Mouse (Mus musculus) WW6 (cell line): ENCODE measurements at regions not wholly inside any gene's neighbourhood (a gene's known extent, or its start where the extent isn't known, plus 50 kb on each side); places are given as distances from the start of the nearest gene placed in this dataset.

Source experiments
- DNase-seq: peaks from one replicate; pipeline ENCODE4 v3.0.0-alpha.2; 2013; ENCODE audit warnings: low read depth, low spot score

DNA sequence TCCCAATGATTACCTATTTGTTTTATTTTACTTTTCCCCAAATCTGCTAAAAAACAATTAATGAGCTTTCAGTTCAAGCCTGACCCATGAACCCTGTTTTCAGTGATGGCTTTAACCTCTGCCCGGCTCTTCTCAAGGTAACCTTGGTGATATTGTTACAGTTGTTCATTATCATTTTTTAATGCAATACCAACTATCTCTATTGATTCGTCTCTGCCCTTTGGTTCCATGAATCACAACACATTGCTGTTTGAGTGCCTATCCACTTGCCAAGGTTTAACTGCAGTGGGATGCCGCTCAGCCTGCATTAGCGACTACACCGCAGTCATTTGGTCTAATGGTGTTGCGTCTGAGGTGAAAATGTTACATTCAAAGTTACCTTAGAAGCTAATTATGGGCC, 317.9 kb downstream of the Etnk1 start:
- DNase-seq = no peak

DNA sequence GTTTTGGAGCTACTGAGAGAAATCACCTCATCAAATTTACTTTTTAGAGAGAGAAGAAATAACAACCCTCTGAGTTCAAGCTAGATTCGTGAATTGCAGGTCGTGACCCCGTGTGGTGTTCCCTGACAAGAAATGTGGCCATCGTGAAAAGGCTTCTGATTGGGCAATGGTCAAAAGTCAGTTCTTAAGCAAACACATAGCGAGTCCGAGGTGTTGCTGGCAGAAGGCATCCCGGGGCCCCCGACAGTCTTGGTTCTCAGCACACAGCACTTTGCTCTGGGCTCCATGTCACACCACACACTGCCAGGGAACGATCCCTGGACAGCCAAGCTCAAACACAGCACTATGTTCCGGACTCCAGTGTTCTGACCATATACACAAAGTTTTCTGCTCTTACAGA, 320.0 kb downstream of the Etnk1 start:
- DNase-seq = no peak

DNA sequence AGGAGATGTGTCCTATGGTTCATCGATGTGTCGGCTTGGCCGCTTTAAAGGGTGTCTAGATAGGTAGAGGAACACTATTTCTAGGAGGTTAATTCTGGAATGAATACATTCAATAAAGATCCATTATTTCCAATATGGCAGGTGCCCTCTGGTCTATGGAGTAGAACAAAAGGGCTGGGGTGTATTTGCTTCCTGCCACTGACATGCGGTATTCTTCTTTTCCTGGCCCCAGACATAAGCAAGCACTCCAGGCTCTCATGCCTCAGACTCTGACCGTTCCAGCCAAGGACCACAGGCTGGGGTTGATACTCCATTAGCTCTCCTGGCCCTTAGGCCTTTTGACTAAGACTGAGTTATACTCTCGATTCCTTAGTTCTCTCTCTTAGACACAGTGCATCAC, 323.0 kb downstream of the Etnk1 start:
- no peak for DNase-seq

DNA sequence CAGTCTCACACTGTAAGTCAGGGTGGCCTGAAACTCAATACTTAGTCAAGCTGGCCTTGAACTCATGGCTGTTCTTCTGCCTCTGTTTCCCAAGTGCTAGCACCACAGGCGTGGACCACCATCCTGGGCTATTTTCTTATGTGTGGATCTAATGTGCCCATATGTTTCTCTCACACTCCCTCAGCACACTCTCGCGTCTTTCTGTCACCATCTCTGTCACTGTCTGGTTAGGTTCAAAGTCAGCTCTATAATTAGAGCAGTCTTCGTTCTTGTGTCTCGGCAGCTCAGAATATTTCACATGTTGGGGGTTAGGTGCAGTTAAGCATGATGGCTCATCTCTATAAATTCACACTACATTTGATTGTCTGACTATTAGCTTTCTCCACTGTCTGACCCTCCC, 324.4 kb downstream of the Etnk1 start:
- no peak for DNase-seq

DNA sequence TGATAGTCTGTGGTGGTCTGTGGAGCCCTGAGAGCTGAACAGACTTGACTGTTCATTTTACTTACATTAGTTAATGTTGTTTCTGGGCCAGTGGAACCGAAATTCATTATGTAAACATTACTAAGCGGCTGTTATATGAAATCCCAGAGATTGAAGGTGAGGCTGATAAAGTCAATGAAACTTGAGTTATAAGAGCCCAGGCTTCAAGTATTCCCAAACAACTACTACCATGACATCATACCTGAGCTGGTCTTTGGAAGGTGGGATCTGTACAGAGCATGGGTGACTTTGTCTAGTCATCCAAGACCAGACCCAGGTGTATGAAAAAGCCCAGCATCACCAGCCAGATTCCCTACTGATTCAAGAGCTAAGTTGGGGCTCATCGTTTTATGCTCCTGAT, 326.5 kb downstream of the Etnk1 start:
- no peak for DNase-seq

DNA sequence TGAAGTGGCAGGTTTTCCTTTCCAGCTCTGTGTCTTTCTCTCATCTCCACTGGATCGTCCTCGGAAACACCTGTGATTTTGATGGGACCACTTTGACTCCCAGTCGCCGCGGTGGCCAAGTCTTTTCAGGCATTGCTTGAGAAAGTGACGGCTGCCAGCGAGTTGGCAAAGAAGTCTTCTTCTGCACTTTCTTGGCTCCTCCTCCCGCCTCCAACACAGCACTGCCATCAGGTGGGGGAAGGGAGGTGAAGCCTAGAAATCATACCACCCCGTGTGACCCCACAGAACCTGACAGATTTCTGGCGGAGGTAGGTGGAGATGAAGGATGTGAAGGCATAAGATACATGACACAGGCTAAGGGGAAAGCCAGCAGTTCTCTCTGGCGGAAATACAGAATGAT, 327.3 kb downstream of the Etnk1 start:
- DNase-seq = no peak

DNA sequence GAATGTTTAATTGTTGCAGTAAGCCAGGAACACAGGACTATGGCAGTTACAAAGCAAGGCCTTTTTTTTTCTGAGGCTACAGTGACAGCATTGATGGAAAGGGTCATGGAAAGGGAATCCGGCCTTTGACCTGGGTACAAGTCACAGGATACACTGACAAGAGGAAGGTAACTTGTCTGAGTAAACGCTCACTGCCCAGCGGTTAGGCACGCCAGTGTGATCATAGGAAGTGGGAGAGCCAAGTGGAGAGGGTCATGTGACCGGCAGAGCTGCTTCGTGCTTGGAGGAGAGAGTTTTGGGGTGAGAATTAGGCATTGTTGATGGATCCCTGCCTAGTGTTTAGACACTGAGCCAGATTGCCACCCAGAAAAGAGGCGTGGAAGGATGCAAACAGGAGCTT, 327.9 kb downstream of the Etnk1 start:
- DNase-seq = no peak

DNA sequence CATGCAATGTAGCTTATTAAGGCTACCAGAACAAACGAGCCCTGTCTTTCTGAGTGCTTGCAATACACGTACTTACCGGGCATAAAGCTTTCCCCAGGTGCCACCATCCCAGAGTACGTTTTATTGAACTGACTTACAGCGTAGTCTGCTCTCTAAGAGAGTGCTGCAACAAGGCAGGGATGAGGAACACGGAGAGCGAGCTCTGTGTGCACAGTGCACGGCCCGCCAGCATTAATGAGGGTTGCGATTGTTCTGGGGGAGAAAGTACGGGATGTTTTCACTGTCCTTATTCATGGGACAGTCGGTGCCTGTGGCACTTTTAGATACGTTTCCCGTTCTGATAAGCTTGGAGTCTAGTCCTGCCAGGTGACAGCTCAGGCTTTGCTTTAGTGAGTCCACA, 331.7 kb downstream of the Etnk1 start:
- no peak for DNase-seq

DNA sequence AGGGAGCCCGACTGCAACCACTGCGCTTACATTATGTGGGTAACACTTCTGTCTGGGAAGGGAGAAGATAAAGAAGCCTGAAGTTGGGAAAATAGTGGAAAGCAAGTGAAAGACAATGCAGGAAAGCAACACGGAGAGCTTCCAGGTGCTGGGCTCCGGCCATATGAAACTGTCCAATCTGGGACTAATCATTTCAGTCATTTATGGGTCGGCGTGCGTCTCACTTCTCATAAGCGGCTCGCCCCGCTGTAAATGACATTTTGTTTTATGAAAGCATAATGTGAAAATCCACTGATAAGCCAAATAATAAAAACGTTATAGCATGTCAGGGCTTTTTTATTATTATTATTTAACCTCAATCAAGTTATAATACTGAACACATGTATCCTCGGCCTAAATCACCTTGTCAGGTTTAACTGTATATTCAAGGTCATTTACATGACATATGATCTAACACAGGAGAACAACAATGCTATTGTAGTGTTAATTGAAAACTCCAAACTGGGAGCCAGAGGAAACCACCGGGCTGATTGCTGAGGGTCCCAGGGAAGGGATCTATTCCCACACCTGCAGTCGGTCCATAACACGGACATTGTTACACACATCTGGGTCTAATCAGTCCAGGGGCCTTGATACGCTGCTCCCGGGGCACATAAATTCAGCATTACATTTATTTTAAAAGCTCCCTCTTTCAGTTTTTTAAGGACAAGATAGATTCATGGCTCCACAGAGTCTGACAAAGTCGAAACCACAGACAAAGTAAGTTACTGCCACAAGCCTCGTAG, 332.4 kb downstream of the Etnk1 start:
- no peak for DNase-seq

DNA sequence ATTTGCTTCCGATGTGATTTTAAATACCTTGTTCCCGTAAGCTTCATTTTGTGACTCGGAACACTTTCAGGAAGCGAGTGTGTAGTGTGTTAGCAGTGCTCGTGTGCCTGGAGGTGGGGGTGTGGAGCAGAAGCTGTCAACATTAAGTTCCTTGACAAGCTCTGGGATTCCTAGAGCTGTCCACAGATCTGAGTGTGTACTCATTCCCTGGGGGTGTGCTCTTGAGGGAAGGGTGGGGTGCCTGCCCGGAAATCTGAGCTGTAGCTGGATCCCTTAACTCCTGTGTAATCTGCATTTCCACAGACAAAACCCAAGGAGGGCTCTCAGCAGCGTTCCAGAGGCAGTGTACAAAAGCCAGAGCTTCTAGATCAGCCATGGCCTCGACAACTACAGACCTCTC, 335.8 kb downstream of the Etnk1 start:
- DNase-seq = no peak

DNA sequence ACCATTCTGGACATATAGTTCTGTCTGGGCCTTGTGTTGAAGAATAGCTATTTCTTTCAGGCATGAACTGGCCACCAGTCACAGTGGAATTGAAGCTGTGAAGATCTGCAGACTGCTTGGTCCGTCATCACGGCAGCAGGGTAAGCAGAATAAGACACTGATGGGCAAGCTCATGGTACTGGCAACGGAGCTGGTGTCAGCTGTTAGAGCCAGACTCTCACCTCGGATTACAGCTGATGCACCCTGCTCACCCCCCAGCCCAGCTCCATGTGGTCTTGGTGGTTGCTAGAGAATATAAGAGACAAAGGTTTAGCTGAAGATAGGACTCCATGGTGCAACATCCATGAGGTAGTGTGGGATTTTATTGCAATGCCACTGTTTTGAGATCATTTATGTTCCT, 336.9 kb downstream of the Etnk1 start:
- no peak for DNase-seq

DNA sequence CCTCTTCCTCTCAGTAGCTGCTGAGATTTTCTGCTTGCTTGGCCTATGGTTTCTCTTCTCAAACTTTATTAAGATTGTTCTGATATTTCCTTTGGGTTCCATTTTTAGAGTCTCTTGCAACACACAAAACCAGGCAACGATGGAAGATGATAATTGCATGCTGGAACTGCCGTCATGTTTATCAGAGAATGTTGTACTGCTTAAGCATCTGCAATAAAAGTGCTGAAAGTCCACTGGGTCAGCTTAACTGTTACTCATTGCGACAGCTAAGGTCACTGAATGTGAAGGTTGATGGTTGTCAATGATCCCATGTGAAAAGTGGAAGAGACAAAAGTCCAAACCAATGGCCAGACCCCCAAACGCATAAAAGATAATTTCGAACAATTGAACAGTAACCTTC, 346.4 kb downstream of the Etnk1 start:
- no peak for DNase-seq

DNA sequence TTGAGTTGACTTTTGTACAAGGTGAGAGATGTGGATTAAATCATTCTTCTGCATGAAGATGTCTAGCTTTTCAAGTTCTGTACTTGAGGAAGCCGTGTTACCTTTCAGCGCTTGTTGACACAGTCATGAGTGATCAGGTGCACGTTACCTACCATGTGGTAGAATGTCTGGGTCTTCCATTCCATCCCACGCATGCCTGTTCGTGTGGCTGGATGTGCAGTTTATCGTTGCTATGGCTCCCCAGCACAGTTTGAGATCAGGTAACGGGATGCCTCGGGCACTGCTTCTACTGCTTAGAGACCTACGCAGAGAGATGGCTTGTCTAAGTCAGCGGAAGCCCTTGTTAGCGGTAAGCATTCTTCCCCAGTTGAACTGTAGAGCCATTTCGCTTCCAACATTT, 348.1 kb downstream of the Etnk1 start:
- no peak for DNase-seq

DNA sequence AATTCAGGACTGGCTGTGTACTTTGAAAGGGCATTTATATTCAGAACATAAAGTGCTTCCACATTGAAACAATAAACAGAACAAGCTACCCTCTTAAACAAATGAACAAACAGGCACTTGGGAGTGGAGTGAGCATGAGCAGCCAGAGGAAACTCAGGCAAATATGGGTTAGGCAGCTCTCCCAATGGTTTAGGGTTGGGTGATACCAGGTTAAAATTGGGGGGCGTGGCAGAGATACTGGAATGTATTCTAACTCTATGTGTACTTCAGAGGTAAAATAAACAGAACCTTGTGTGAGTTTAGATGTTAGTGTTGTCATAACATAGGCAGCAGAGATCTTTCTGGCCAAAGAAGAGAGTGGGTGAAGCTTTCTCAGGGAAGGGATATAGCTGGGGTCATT, 349.7 kb downstream of the Etnk1 start:
- no peak for DNase-seq

DNA sequence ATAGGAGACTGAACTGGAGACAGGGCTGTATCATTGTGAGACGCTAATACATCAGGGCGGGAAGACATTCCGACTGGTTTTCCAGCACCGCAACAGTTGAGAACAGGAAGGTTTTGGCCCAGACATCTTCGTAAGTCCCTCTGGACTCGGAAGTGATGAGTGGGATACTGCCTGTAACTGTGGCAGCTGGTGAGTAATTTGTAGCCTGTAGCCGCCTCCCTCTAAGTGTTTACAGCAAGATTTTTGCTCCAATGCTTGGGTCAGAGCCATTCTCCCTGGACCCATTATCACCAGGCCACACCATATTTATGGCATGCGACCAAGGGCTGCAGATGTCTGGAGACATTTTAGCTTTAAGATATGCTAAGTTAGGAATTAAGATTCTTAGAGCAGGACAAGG, 351.5 kb downstream of the Etnk1 start:
- no peak for DNase-seq

DNA sequence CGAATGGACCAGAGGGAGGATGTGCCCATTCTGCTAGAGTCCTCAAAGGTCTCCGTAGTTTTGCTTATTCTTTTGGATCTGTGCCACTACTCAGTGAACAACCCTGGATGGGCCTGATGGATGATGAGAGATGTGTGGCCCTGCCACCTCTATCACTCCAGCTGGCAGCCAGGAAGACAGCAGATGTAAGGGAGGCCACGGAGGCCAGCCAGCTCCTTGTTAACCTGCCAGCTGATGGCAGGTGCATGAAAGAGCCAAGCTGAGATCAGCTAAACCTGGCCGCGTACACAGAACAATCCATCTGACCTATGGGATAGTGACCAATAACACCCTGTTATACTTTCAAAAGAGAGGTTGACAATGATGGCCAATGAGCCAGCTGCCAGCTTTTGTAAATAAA, 352.6 kb downstream of the Etnk1 start:
- no peak for DNase-seq

DNA sequence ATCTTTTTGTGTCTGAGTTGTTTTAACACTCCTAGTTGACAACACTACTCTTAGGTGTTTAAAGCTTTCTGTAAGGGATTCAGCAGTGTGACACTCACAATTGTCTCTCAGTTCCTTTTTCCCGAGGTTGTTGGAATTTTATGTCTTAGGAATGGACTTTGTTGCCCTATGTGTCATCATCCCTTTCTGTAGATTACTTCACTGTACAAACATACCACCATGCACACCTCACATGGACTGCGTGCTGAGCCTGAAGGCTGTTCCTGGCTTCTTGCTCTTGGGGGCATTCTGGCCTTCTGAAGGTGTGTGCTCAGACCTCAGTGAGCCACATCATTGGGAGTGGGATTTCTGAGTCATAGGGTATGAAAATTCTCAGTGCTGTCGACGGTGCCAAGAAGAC, 358.1 kb downstream of the Etnk1 start:
- DNase-seq = no peak

DNA sequence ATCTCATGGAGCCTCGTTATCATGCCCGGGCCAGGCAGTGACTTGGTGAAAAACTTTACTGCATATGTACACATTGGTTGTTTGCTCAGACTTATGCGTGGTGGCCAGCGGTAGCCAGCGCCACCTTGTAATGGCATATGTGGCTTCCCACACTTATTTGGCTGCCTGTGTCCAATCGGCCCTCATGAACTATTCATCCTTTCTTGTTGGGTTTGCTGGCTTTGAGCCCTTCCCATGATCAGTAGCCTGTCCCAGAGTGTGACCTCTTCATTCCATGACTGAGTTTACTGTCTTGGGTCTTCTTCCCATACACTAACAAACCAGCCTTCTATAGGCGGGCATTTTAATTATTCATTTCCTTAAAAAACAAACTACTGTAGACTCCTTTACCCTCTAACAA, 361.9 kb downstream of the Etnk1 start:
- no peak for DNase-seq

DNA sequence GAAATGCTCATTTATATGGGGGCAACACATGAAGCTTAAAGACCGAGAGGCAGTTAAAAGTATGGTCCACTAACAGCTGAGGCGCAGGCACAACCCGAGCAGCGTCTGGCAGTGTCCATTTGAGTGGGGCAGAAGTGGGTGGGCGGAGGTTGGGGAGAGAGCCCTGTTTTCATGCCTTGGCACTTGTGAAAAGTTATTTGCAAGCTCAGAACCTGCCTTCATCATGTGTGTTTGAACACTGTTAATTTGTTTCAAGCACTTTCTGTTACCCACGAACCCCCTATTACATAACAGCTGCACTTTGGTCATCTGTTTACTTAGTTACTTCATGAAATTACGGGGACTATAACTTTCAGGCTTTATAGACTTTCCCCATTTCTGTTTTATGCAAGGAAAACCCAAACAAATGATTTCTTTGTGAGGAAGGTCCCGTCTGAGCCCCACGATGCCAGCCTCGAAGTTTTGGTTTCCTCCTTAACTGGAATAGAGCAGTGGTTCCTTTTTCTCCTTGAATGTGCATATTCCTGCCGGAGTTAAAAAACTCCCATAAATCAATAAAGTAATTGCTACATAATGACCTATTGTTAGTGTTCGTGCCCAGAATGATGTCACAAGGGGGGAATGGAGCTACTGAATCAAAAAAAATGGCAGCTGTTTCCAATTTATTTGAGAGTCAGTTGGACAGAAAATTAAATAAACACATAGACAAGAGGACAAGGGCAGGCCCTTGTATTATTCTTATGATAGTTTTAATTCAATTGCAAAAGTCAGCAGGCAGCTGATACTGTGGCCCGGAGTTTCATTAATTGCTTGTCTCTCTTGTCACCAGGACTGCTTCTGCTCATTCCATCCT, 363.6 kb downstream of the Etnk1 start:
- no peak for DNase-seq

DNA sequence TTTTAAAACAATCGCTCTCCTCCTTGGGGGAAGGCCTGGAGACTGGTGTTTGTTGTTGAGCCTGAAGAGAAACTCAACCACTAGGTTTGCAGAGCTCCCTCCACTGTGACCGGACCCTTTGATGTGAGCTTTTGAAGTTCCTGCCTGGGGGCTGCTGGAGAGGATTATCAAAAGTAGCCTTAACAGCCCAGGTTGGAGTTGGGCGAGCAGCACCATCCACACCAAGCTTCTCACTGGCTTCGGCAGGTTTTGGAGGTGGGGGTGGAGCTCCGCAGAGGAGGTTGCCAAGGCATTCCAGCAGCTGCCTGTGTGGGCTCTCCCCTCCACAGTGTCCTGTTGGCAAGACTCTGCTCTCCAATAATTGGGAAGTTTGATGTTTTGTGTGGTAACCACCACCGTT, 364.5 kb downstream of the Etnk1 start:
- DNase-seq = no peak

DNA sequence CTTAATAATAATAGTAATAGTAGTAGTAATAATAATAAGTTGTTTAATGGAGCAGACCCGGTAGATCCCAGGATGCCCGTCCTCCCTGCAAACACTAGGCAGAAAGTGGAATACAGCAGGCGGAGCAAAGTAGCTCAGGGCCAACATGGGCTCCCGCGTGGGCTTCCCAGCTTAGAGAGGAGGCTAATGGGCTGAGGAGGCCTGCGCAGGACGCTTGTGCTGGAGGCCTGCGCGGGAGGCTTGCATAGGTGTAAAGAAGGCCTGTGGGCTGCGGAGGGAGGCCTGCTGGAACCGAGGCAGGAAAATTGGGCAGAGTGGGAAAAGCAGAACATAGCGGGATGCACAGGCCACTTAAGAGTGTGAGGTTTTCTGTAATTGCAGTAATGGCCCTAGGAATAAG, 365.4 kb downstream of the Etnk1 start:
- DNase-seq = no peak

DNA sequence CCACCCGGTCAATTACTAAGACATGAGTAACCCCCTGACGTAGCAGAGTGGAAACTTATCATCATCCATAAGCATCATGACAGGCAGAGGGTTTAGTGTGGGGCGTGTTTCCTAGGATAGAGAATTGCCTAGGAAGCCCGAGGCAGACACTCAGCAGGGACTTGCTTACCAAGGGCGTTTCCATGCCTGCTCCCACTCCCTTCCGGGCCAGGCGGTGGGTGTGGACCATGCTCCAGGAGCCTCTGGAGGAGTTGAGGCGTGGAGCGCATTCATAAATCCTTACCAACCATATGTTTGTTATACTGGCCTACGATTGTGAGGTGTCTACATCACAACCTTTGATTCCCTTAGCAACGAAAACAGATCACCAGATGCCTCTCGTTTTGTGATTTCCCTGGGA, 368.2 kb downstream of the Etnk1 start:
- DNase-seq = no peak

DNA sequence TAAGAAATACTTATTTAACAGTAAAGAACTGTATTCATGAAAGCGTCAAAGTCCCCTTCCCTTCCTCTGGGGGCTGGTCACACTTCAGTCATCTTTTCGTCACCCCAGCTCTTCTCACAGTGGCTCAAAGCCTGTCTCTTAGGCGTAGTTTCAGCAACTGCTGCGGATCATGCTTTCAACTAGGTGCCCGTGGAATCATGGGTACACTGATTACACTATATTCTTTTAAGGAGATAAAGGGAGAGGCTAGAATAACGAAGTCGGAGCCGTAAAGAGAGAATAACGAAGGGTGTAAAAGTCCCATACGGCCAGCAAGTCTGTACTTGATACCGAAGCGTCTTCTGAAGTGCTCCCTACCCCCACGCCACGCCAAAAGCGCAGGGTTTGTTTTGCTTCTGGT, 368.7 kb downstream of the Etnk1 start:
- DNase-seq = no peak
